Mouse (Mus musculus) brain, embryonic 14.5 days (tissue): ENCODE data around the gene Pygb.

ENCODE experiments used
- CTCF ChIP-seq: fragments of 200-500 bp; IDR thresholded peaks from 2 replicates; pipeline ENCODE4 v1.5.1; 2012; ENCODE audit warnings: inconsistent platforms, mild to moderate bottlenecking, moderate library complexity, borderline replicate concordance; ENCODE audit not compliant: insufficient read depth, insufficient read length; ENCODE audit errors: extremely low read depth
- POLR2A ChIP-seq: fragments of 200-500 bp; IDR thresholded peaks from 2 replicates; pipeline ENCODE4 v1.6.1; 2012; ENCODE audit warnings: mild to moderate bottlenecking, inconsistent platforms, borderline replicate concordance; ENCODE audit not compliant: poor library complexity, insufficient read depth, insufficient read length, severe bottlenecking; ENCODE audit errors: extremely low read depth

- TF ChIP-seq CTCF, result no peak
- TF ChIP-seq POLR2A, result no peak
Measured at GRCm38 (mm10) chr2:150771169-150771568, 15.4 kb upstream of the Pygb start.
